Mouse (Mus musculus) spleen, postnatal 4 days (tissue): ENCODE data around the gene Ccnk.
A peak's percentile ranks its signal among the peaks of the same experiment; 100 is the strongest.

Experiments used
- DNase-seq, 2 experiments: peaks; one replicate each; pipeline ENCODE4 v3.0.0; 2022; ENCODE audit warnings: low spot score in 2 of 2

The Ccnk gene

DNA sequence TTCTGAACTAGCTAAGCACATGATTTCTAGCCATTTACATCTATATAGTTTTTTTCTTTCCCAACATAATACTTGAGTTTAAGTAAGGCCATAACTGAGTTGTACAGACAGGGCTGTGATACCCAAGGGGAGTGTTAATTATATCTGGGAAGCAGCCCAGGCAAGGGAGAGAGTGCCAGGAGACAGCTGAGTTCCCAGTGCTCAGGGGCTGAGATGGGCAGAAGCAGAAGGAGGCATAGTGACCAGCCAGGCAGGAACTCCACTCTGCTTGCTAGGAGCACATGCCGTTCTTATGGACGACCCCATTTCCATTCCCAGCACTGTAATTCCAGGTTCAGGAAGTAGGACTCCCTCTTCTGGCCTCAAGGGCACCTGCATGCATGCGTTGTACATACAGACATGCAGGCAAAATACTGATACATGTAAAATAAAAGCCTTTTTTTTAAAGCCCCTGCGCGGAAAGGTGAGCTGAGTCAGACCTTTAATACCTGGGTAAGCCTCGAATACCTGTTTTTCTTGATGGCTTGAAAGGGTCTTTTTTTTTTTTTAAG is 8.2 kb downstream of the Ccnk start:
- no peak for DNase-seq

DNA sequence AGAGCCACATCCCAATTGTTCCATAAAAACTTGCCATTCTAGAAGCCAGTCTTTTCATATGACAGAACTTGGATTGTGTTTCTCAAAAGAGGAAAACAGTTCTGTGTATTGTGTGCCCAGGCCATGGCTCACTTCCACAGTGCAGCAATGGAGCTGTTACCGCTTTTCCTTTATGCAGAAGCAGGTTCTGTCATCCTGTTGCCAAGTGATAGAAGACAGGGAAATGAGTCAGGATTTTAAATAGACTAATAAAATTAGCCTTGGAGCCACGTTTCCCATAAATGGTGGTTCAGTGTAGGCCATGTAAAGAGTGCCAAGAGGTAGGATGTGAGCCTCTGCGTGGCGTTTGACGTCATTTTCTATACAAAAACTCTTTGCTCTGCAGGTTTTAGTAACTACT is 14.5 kb downstream of the Ccnk start:
- no peak for DNase-seq

DNA sequence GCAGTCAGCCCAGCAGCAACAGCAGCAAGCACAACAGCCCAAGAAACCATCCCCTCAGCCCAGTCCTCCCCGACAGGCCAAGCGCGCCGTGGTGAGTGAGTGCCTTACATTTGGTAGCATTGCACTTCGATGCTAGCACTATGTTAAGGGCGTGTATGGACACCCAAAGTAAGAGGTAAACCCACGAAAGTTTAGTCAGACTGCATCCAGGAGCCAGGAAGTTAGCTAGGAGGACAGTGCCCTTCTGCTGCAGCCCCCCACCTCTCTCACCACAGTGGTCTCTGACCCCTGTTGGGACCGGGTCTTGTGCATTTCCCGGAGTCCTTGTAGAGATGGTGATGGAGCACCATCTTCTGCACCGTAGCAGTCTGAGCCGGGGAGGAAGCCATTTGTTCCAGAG is 16.4 kb downstream of the Ccnk start:
- DNase-seq: no peak

DNA sequence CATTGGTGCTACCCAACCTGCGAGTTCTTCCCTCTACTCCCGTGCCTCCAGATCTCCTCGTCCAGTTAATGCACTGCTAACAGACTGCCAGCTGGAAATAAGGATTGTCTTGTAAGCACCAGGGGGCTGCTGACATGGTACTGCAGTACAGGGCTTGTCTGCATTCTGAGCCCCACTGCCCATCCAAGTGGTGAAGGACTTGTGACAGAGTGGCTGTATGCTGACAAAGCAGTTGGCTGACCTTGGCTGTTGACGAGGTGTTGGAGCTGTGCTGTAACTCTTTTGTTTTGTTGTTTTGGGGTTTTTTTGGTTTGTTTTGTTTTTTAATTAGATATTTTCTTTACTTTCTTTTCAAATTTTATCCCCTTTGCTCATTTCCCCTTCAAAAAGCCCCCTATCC is 19.1 kb downstream of the Ccnk start:
- DNase-seq: no peak

DNA sequence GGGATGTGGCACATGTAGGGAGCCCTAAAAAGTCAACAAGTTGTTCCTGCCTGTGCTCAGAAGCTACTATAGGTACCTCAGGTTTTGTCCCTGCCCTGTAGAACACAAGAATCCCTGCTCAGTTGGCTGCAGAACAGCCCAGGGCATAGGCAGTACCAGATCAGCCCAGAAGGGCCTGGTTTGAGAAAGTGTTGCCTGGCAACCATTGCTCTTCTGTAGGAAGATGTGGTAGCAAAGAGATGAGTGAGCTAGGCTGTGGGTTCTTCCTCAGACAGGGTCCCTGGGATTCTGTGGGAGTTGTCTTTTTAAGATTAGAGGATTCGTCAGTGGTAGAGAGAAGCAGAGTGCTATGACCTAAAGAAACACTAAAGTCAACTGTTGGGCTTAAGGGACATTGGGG is 20.7 kb downstream of the Ccnk start:
- DNase-seq: no peak

DNA sequence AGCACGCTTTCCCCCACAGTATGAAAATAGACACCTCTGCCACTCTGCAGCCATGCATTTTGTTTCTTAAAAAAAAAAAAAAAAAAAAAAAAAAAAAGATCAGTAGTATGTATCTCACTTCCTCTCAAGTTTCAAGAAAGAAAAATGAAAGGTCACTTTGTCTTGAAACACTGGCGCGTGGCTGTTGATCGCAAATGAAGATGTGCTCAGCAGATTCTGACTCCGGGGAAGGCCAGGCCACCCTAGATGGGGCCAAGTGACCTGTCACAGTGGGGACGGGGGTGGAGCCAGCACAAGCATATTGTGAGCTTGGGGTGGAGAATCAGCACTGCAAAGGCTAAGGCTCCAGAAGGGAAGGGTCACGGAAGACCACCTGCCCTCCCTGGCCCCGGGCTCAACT is 24.5 kb downstream of the Ccnk start:
- no peak for DNase-seq

DNA sequence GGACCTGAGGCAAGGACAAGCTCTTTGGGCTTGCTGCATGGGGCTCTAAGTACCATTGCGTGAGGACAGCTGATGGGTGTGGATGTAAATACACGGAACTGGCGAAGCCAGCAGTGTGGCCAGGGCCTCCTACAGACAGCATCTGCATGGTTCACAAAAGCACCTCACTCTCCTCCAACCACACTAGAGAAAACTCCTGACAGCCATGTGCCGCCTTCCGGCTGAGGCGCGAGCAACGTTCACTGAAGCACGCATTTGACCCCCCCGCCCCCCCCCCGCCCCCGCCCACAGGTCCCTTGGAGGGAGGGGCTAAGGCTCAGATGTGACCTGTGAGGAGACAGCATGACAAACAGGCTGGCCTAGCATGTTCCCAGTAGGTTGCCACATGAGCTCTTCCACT is 25.6 kb downstream of the Ccnk start:
- no peak for DNase-seq

DNA sequence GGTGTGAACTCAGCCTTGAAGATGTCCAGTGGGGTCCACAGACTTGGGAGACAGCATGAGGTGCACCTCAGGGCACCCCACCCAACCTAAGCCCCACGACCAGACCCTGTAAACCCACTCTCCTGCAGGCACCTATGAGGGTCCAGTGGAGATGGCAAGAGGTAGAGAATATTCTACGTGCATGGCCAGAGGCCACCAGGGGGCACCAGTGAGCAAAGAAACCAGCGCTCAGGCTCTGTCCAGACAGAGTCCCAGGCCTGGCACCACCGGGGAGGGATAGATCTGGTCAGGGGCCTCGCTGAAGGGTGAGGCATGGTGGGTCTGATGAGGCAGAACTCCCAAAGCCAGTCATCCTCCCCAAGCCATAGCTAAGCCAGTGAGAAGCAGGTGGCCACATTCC is 27.3 kb downstream of the Ccnk start:
- peak; percentile 70 to 93 for DNase-seq

DNA sequence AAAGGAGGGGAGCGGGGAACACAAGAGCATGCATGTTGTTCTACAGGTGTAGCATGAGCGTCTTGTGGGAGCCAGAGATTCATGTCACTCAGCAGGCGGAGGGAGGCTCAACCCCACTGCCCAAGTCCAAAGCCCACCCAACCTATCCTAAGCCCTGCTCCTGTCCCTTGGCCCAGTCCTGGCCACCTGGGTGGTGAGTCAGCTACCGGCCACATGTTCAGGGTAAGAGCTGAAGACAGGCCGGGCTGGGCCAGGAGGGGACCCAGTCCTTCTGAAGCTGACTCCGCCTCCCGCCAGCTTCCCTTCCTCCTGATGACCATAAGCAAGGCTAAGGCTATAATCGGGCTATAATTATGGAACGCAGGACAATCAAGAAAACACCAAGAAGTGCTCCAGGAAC is 28.8 kb downstream of the Ccnk start:
- DNase-seq: no peak

DNA sequence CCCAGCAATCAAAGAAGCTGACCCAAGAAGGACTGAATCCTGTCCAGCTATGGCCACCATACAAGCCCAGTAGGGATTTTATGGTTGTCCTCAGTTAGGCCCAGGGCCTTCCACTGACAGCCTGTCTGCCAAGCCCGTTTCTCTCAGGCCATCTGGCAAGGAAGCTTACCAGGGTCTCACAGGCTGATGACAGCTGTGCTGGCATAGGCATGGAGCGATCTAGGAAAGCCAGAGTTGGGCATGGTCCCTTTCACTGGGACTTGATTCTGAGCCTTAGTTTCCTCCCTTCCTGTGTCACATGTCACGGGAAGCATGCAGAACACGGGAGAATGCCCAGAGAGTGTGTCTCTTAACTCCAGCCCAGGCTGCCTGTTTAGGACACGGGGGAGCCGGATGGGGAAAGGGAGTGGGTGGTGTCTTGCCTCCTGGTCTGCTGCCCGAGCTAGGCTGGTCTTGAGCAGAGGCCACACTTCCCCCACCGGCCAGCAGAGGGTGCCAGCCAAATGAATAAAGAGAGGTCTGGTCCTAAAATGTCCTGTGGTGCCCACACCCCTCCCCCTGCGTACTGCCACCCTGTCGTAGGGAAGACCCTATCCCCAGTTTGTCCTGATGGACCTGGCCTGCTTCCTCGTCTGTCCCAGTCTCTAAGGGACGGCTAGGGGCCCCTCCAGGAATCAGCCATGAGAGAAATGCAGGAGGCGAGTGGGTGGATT is 29.5 kb downstream of the Ccnk start:
- peak; percentile 40 to 79 for DNase-seq

DNA sequence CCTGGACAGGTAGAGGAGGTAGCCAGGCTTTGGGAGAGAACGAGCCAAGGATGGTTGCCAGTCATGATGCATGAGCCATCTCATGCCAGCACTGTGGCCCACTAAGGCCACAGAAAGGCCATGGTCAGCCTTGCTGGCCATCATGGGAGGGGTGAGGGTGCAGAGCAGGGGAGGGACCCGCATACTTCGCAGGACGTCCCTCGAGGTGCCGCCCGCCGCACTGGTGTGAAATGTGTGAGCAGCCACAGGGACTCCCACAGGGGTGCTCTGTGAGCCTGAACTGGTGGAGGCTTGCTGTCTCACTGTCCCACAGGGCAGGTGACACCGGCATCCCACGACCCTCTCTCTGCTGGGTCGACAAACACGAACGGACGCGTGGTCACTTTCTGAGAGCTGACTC is 31.2 kb downstream of the Ccnk start:
- DNase-seq: no peak

DNA sequence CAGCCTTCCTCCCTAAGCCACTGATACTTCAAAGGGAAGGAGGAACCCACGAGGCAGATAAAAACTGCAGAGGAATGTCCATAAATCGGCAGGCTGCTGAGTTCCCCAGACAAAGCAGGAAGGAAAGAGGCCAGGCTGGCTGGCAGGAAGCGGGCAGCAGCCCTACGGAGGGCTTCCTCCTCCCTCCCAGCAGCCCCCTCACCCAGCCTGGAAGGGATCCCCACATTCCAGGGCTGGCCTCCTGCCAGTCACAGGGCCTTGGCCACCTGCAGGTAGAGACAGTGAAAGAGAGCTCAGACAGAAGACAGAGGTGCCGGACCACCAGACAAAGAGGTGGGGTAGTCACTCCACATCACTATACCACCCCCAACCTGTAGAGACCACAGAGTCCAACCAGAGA is 32.7 kb downstream of the Ccnk start:
- no peak for DNase-seq

DNA sequence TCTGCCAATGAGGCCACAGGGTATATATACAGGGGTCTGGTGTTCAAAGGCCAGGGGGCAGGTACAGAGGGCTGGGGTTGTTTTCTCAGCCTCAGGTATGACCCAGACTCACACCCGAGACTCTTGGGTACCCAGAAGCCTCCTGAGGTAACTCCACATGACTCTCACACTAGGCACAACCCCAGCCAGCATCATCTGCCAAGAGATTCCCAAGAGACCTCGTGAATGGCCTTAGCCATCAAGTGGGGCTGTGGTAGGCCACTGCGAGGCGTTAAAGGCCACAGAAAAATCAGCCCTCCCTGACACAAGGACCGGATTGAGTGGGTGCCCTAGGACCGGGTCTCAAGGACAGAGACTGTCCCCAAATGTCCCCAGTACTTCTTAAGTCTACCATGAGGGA is 33.1 kb downstream of the Ccnk start:
- DNase-seq: no peak

DNA sequence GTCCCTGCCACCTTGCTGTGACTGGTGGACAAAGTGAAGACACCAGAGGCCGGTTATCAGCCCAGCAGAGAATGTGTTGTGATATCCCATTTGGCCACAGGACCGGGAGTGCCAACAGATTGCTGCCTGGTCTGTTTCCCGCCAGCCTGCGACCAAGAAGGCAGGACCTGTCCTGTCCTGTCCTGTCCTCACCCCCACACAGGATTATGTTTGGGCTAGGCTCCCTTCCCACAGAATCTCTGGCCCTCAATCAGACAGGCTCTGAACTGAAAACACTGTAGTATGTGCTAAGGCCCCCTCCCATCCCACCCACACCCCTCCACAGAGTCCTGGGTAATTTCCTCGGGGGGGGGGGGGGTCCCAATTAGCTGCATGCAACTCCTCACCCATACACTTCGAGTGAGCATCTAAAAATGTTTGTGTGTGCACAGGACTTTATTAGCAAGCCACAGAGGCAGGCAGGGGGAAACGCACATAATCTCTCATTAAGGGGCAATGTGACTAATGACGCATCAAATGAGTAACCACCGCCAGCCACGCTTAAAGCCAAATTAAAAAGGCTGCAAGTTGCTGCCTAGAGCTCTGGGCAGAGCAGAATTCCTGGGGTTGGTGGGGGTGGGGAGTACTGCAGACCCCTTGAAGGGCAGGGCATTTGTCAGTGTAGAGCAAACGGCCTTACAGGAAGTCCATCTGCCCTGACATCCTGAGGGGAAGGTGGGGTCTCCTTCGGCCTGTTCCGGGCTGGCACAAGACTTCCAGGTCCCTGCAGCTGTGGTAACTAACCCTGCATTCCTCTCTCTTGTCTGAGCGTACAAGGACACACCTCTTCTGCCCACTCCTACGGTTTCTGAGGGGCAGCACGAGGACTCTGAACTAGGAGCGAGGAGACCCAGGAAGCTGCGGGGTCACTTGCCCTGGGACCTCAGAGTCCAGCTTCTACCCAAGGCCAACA is 34.0 kb downstream of the Ccnk start:
- DNase-seq: no peak

DNA sequence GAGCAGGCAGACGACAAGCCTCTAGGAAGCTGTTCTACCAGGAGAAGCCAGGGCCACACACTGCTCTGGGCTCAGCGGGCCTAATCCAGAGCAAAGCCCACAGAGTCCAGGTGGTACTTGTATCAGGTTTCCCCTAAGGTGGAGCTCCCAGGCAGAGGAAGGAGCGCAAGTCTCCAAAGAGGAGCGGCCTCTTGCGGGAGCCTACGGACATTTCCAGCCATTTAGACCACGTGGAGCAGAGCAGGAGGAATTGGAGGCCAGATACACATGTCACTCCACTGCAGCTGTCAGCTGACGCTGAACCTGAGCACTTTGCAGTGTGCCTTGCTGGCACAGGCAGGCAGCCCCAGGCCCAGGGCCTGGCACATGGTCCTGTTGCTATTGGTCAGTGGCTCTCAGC is 35.7 kb downstream of the Ccnk start:
- DNase-seq: no peak

DNA sequence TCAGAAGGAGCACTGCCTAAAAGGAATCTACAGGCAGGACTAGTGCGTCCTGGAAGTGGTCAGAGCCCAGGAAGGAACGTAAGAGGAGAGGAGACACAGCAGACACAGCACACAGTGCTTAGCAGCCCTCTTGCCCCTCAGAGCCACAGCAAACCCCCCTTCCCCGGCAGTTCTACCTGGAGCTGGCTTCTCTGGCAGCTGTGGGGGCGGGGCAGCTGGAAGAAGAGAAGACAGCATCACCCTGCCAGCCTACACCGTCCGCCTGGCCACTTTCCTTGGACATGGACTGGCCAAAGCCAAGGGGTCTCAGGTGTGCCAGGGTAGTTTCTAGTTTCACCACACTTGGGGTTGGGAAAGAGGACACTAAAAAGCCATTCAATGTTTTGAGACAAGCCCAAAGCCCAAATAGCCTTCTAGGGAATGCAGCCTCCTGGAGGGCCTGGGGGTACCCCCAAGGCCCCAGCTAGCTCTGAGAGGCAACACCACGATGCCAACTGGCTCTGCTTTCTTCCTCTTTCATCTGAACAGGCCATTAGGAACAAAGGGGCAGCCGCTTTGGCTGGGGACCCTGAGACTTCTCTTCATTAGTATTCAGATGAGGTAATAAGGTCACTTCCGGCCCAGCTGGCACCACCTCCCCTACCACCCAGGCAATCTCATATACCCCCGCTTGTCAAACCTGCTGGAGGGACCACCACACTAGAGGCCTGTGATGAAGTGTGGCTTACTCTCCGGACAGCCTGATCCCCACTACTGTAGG is 37.4 kb downstream of the Ccnk start:
- DNase-seq: no peak

DNA sequence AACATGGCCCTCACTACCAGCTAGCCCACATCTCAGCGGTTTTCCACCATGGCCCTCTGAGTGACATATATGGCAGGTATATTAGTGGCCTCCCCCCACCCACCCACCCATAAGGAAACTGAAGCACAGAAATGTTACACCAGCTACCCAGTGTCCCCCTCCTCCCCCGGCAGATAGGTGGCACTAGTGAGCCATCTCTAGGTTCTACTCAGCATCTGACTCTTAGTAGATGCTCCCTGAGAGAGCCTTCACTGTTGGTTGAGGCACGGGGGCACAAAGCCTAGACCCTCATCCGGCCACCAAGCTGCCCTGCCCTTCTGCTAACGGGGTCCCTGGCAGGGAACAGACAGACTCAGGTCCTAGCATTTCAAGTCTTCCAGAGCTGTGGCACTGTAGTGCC is 38.2 kb downstream of the Ccnk start:
- DNase-seq: no peak

DNA sequence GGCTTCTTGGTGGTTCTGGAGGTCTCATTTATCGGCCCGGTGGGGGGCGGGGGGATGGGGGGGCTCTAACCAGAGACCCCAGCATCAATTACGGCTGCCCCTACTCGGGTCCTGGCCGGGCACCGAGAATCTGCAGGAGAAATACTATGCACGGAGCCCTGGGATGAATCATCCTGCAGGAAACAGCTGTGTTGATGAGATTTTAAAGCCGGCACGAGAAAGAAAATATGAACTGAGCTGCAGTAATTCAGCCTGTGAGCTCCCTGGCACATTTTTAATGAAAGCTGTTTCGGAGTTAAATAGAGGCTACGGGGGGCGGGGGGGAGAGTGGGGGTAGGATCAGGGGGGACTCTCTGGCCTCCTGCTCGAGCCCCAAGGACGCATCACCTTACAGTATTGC is 39.8 kb downstream of the Ccnk start:
- no peak for DNase-seq

DNA sequence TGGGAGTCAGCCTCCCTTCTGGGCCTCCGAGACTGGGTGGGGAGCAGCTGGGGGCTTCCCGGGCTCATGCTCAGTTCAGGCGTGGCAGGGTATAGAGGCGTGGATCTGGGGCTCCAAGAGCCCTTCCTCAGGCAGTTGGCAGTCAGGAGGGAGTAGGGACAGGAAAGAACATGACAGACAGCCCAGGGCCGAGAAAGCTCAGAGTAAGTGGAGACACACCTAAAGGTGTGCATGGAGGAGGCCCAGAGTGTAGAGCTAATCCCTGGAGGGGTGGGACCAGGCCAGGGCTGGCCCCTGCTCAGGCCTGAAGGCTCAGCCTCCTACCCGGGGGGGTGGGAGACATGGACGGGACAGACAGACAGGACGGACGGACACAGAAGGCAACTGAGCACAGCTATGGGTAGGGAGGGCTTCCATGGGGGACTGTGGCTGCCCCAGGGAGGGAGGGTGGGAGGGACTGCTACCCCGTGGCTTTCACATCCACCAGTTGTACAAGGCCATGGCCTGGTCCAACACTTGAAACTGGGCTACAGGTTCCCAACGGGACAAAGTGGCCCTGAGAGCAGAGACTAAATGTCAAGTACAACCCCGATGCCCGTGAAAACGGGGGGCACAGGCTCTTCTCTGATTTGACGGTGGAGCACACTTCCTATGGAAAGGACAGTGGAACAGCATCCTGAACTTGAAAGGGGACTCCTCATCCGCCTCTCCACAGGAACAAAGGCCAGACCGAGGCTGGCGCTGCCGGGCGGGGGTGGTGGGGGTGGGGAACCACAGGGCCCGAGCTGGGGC is 40.6 kb downstream of the Ccnk start:
- no peak for DNase-seq

DNA sequence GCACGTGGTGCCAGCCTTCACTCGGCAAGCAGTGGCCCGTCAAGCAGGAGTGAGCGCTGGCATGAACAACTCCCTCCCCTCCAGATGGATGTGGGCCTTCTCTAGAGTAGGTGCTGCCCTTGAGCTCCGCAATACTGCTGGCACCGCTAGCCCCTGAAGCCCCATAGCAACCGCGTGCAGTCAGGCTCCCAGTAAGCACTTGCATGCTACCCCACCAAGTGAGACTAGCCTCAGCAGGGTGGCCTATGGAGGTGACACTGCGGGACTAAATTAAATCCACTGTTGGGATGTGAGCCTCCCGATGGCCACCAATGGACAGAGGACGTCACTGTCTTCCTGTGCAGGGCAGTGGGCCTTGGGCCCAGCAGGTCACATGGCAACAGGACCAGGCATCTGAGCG is 41.2 kb downstream of the Ccnk start:
- no peak for DNase-seq

DNA sequence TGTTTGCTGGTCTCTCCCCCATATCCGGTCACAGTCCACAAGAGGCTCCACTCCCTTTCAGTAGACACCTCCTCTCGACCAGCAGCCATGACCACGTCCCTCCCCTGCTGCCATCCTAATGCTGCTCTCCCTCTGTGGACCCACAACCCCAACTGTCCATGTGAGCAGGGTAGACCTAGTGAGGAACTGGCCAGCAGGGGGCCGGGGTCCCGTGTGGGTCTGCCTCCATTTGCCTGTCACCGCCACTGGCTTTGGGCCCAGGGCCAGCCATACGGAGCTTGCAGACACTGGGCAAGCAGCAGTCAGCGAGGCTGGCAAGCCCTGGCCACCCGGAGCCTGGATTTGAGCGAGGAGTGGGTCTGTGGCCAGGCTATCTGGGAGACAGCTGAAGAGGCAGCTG is 41.8 kb downstream of the Ccnk start:
- DNase-seq: no peak
